In the genomic region with DNA sequence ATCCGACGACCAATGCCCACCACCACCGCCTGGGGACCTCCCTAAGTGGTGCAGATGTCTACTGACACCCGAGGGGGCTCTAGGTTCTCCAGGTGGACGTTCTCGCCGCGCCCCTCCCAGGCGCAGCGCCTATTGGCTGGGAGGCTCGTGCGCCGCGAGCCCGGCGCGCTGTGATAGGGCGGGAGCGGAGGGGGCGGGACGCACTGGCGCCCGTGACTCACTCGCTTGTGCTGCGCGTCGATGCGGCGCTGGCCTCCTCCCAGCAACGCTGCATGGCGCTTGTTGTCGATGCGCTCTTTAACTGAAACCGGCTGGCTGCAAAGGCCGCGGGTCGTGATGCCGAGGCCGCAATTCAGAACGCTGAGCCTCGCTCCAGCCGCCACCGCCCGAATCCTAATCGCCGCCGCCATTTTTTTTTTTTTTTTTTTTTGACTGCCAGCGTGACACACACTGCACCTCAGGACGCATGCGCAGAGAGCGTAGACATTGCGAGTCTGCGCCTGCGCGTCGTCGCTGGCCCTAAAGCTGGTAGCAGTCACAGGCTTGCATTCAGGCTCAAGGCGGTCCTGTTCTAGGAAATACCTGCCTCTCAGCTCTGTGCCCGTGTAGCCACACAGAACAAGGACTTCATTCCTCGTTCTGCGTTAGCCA, we compare ENCODE assay signal across 8 mouse cellular contexts. TPM values are rescaled to one million over a fixed set of nuclear protein-coding genes. Genes with fewer than 3 reads are reported as not detected.
DNase-seq lines count a peak whose midpoint lies in the region; ATAC-seq and TF ChIP-seq lines count a peak whose summit lies in the region.

A gene (minus strand): TSS at position 451 of the 651 bp plus-strand sequence.

- TF ChIP-seq CTCF in MEL (IDR thresholded peaks at IDR 0.05 in 2 of 3, conservative IDR thresholded peaks at IDR 0.05 in 1 of 3; ENCODE audit: control insufficient read depth in 1 of 3, insufficient read depth in 1 of 3, low read depth in 2 of 3, low read length in 3 of 3, poor library complexity in 1 of 3, severe bottlenecking in 1 of 3): peak in 1 of 3 experiments; percentile 5; a peak in 1 of 6 replicates
- TF ChIP-seq CTCF in cerebellum, adult 2 months (IDR thresholded peaks at IDR 0.05; ENCODE audit: borderline replicate concordance, insufficient read depth, low read depth, low read length): no peak; the same call in 1 of the 2 replicates

- H3K4me1 ChIP-seq in MEL (ENCODE audit: control insufficient read depth in 1 of 2, insufficient read depth in 2 of 2, low read length in 2 of 2): no peaks in the 10 kb centered on the region; a peak in 1 of 4 replicates
- H3K4me1 ChIP-seq in cerebellum, adult 2 months (ENCODE audit: control insufficient read depth, insufficient read depth, low read length): no peaks in the 10 kb centered on the region
- peaks cover 18% of the 10 kb centered on the region for H3K4me1 ChIP-seq in lung, embryonic 16.5 days (replicated peaks; ENCODE audit: control insufficient read depth, insufficient read depth, low read length)

- TF ChIP-seq POLR2A in MEL (IDR thresholded peaks at IDR 0.05; ENCODE audit: control insufficient read depth in 1 of 2, insufficient read depth in 1 of 2, low read depth in 1 of 2, low read length in 2 of 2, poor library complexity in 1 of 2): peak; percentile 86 to 94
- TF ChIP-seq POLR2A in cerebellum, adult 2 months (IDR thresholded peaks at IDR 0.05; ENCODE audit: borderline replicate concordance, insufficient read depth, low read length): peak; percentile 98

- WGBS in cerebellum, adult 2 months: under 1% methylated on average over 61 of the region's 61 CpGs
- WGBS in lung, embryonic 16.5 days: under 1% methylated on average over 61 of the region's 61 CpGs

- H3K4me2 ChIP-seq in lung, embryonic 16.5 days (ENCODE audit: low read depth, low read length): peak within 1 kb of the TSS; percentile 67

- H3K27me3 ChIP-seq in MEL (ENCODE audit: control insufficient read depth in 1 of 2, insufficient read depth in 2 of 2, low read length in 2 of 2): no peaks in the 10 kb centered on the region
- H3K27me3 ChIP-seq in cerebellum, adult 2 months (ENCODE audit: control insufficient read depth, insufficient read depth, low read length): no peaks in the 10 kb centered on the region
- H3K27me3 ChIP-seq in lung, embryonic 16.5 days (ENCODE audit: control insufficient read depth, insufficient read depth, low read depth, low read length): no peaks in the 10 kb centered on the region

- peaks cover 2% of the 10 kb centered on the region; the same call in 1 of the 2 replicates for H3K79me2 ChIP-seq in MEL (ENCODE audit: control insufficient read depth, insufficient read depth, low read length, poor library complexity)

- peak; percentile 97 for DNase-seq in MEL (ENCODE audit: low read depth, low spot score)
- peak; percentile 97 to 98 for DNase-seq in cerebellum, adult 2 months
- peak; percentile 100 for DNase-seq in forelimb bud, embryonic 11.5 days (ENCODE audit: low read depth, low spot score)
- DNase-seq in layer of hippocampus, adult 9-10 months (ENCODE audit: low spot score): peak; percentile 95
- peak; percentile 94 for DNase-seq in ovary, postnatal 10 days (ENCODE audit: low spot score)
- peak; percentile 94 to 95 for DNase-seq in thymus, postnatal 10 days (ENCODE audit: low spot score in 2 of 2)

- peak within 1 kb of the TSS; percentile 81 to 85 for H3K4me3 ChIP-seq in MEL (ENCODE audit: control insufficient read depth in 1 of 2, insufficient read depth in 1 of 2, low read depth in 2 of 2, low read length in 2 of 2)
- peak within 1 kb of the TSS; percentile 82 for H3K4me3 ChIP-seq in cerebellum, adult 2 months (replicated peaks; ENCODE audit: insufficient read depth, low read depth, low read length)
- H3K4me3 ChIP-seq in lung, embryonic 16.5 days (ENCODE audit: low read length): peak within 1 kb of the TSS; percentile 71

- no peak for TF ChIP-seq EP300 in MEL (IDR thresholded peaks at IDR 0.05; ENCODE audit: low read depth in 1 of 2, low read length in 2 of 2)

- no peaks in the 10 kb centered on the region for H3K36me3 ChIP-seq in MEL (ENCODE audit: control insufficient read depth in 1 of 2, insufficient read depth in 2 of 2, low read length in 2 of 2)
- H3K36me3 ChIP-seq in lung, embryonic 16.5 days (ENCODE audit: control insufficient read depth, insufficient read depth, low read length): no peaks in the 10 kb centered on the region

- peak within 1 kb of the TSS; percentile 91 for H3K27ac ChIP-seq in MEL (ENCODE audit: control insufficient read depth, low read depth, low read length)
- peak within 1 kb of the TSS; percentile 93 for H3K27ac ChIP-seq in cerebellum, adult 2 months (ENCODE audit: insufficient read depth, low read length)
- peak within 1 kb of the TSS; percentile 94 for H3K27ac ChIP-seq in lung, embryonic 16.5 days (ENCODE audit: low read length)

- peak; percentile 95 to 96 for ATAC-seq in hematopoietic stem cell, adult 5-6 weeks (replicated peaks in 1 of 2; ENCODE audit: insufficient read depth in 1 of 2, low FRiP score in 2 of 2, low TSS enrichment in 1 of 2, low read depth in 1 of 2, poor library complexity in 2 of 2, severe bottlenecking in 2 of 2)
- peak; percentile 99 for ATAC-seq in lung, embryonic 16.5 days (ENCODE audit: low read depth)

- H3K9ac ChIP-seq in MEL (ENCODE audit: control insufficient read depth, low read depth, low read length, poor library complexity, severe bottlenecking): peak within 1 kb of the TSS; percentile 88
- H3K9ac ChIP-seq in lung, embryonic 16.5 days (ENCODE audit: low read length): peak within 1 kb of the TSS; percentile 78

- H3K9me3 ChIP-seq in MEL (replicated peaks; ENCODE audit: insufficient read depth, low read length): no peaks in the 10 kb centered on the region
- no peaks in the 10 kb centered on the region for H3K9me3 ChIP-seq in lung, embryonic 16.5 days (ENCODE audit: control insufficient read depth, low read length)

- no peak for TF ChIP-seq RAD21 in MEL (IDR thresholded peaks at IDR 0.05; ENCODE audit: low read depth, low read length)

TF ChIP-seq in MEL, 35 proteins besides CTCF, POLR2A, EP300 and RAD21 (continues in another document):
- TF ChIP-seq GATA1 (IDR thresholded peaks at IDR 0.05; ENCODE audit: low read depth, low read length): no peak
- no peak for TF ChIP-seq SMC3 (IDR thresholded peaks at IDR 0.05; ENCODE audit: low read depth, low read length)
- TF ChIP-seq CHD2 (IDR thresholded peaks at IDR 0.05; ENCODE audit: low read length): no peak
- TF ChIP-seq KAT2A (conservative IDR thresholded peaks at IDR 0.05; ENCODE audit: low read depth, low read length): no peak
- TF ChIP-seq NELFE (IDR thresholded peaks at IDR 0.05; ENCODE audit: low read depth, low read length): peak; percentile 93
- peak; percentile 69 for TF ChIP-seq HCFC1 (IDR thresholded peaks at IDR 0.05; ENCODE audit: low read depth, low read length)
- peak; percentile 36; the same call in 1 of the 2 replicates for TF ChIP-seq SIN3A (IDR thresholded peaks at IDR 0.05; ENCODE audit: low read length)
- peak; percentile 98 for TF ChIP-seq ZNF384 (IDR thresholded peaks at IDR 0.05; ENCODE audit: low read depth, low read length)
- peak; percentile 61; the same call in 1 of the 2 replicates for TF ChIP-seq MAZ (IDR thresholded peaks at IDR 0.05; ENCODE audit: low read depth, low read length)
- TF ChIP-seq MYB (IDR thresholded peaks at IDR 0.05; ENCODE audit: low read depth, low read length): no peak
- TF ChIP-seq BHLHE40 (IDR thresholded peaks at IDR 0.05; ENCODE audit: borderline replicate concordance, low read depth, low read length): no peak
- peak; percentile 56; the same call in 1 of the 2 replicates for TF ChIP-seq MXI1 (IDR thresholded peaks at IDR 0.05; ENCODE audit: low read depth, low read length)
- TF ChIP-seq ELF1 (IDR thresholded peaks at IDR 0.05; ENCODE audit: low read depth, low read length): no peak
- peak; percentile 85 for TF ChIP-seq ZMIZ1 (IDR thresholded peaks at IDR 0.05; ENCODE audit: low read depth, low read length)
- TF ChIP-seq MAX (IDR thresholded peaks at IDR 0.05; ENCODE audit: low read length): peak; percentile 72
- no peak for TF ChIP-seq CHD1 (IDR thresholded peaks at IDR 0.05; ENCODE audit: low read depth, low read length)
- no peak; the same call in 1 of the 2 replicates for TF ChIP-seq E2F4 (IDR thresholded peaks at IDR 0.05; ENCODE audit: borderline replicate concordance, low read depth, low read length)
- no peak for TF ChIP-seq TAL1 (IDR thresholded peaks at IDR 0.05; ENCODE audit: low read length)
- no peak for TF ChIP-seq USF2 (IDR thresholded peaks at IDR 0.05; ENCODE audit: borderline replicate concordance in 1 of 2, insufficient read depth in 1 of 2, low read depth in 1 of 2, low read length in 2 of 2)
- TF ChIP-seq USF1 (IDR thresholded peaks at IDR 0.05; ENCODE audit: low read depth, low read length): peak; percentile 66
- TF ChIP-seq GABPA (IDR thresholded peaks at IDR 0.05; ENCODE audit: low read depth, low read length): no peak
- TF ChIP-seq NRF1 (IDR thresholded peaks at IDR 0.05; ENCODE audit: insufficient read depth, low read depth, low read length, poor library complexity, severe bottlenecking): peak; percentile 98
- TF ChIP-seq JUND (IDR thresholded peaks at IDR 0.05; ENCODE audit: low read depth, low read length): no peak
- TF ChIP-seq MYC (IDR thresholded peaks at IDR 0.05; ENCODE audit: low read depth, low read length): no peak; the same call in 1 of the 2 replicates
- peak; percentile 91; the same call in 1 of the 2 replicates for TF ChIP-seq POLR2AphosphoS5 (IDR thresholded peaks at IDR 0.05; ENCODE audit: borderline replicate concordance, low read depth, low read length)
- TF ChIP-seq TBP (IDR thresholded peaks at IDR 0.05; ENCODE audit: low read depth, low read length): peak; percentile 72
- TF ChIP-seq ETS1 (IDR thresholded peaks at IDR 0.05; ENCODE audit: low read depth, low read length): no peak; the same call in 1 of the 2 replicates
- no peak for TF ChIP-seq ZC3H11A (IDR thresholded peaks at IDR 0.05; ENCODE audit: low read depth, low read length)
- no peak for TF ChIP-seq MEF2A (IDR thresholded peaks at IDR 0.05; ENCODE audit: extremely low read depth, insufficient replicate concordance, low read depth, low read length, poor library complexity, severe bottlenecking)
- TF ChIP-seq ZKSCAN1 (IDR thresholded peaks at IDR 0.05; ENCODE audit: low read depth, low read length): no peak
- no peak for TF ChIP-seq RCOR1 (IDR thresholded peaks at IDR 0.05; ENCODE audit: low read depth, low read length)

RNA-seq across cellular contexts. Expression of the gene that starts here (rescaled TPM):
- total RNA-seq in MEL (2012; rRNA removed): 11.5 and 13.2 TPM in 2 replicates
- polyA plus RNA-seq in MEL (2012; ENCODE audit: insufficient read depth in 1 of 2, insufficient read length in 2 of 2, low read depth in 1 of 2, low replicate concordance in 2 of 2, missing spikeins in 1 of 2): 10 to 100 TPM in 1 of 2 experiments, not detected in 1; 21.1 TPM
- 73.7 and 76.7 TPM in 2 replicates for polyA plus RNA-seq in cerebellum, adult 2 months (2012; rRNA removed)
- total RNA-seq in hematopoietic stem cell, adult 5-6 weeks (2017): 14.8 and 18.1 TPM in 2 replicates
- polyA plus RNA-seq in lung, embryonic 16.5 days (2015; fragmentation: Nextera tagmentation; extraction: Ambion mirVana): 22.1 and 22.5 TPM in 2 replicates

Comparison
In these comparisons a context has a peak if more than half of its experiments do, and no peak if none do; other contexts are left out.
1. Peak in every context shown above with its lines: DNase-seq, ATAC-seq, H3K4me3 ChIP-seq and H3K27ac ChIP-seq.